Mouse (Mus musculus) cerebellum, adult 2 months (tissue): ENCODE data around the gene Zfyve28. TPM values are rescaled to one million over a fixed set of nuclear protein-coding genes. Genes with fewer than 3 reads are reported as not detected.
A peak's percentile ranks its signal among the peaks of the same experiment; 100 is the strongest.

Source experiments
- DNase-seq, 2 experiments: peaks; one replicate each; pipeline ENCODE4 v3.0.0; 2021
- H3K27ac ChIP-seq: fragments of 200-500 bp; 2 replicates; pipeline ENCODE4 v1.5.1; 2012; ENCODE audit warnings: low read length, control low read depth, inconsistent platforms; ENCODE audit not compliant: insufficient read depth
- H3K27me3 ChIP-seq: fragments of 200-500 bp; 2 replicates; pipeline ENCODE4 v1.6.1; 2012; ENCODE audit warnings: inconsistent platforms, mild to moderate bottlenecking, low read length, moderate library complexity; ENCODE audit not compliant: control insufficient read depth, insufficient read depth
- H3K4me1 ChIP-seq: fragments of 200-500 bp; 2 replicates; pipeline ENCODE4 v1.6.1; 2011; ENCODE audit warnings: low read length; ENCODE audit not compliant: control insufficient read depth, insufficient read depth
- H3K4me3 ChIP-seq: fragments of 200-500 bp; replicated peaks from 2 replicates; pipeline ENCODE3; 2011; ENCODE audit warnings: mild to moderate bottlenecking, low read depth, low read length, control low read depth; ENCODE audit not compliant: insufficient read depth
- CTCF ChIP-seq: fragments of 200-500 bp; IDR thresholded peaks from 2 replicates; pipeline ENCODE4 v1.5.1; 2011; ENCODE audit warnings: low read depth, mild to moderate bottlenecking, control low read depth, low read length, moderate library complexity, borderline replicate concordance; ENCODE audit not compliant: insufficient read depth
- POLR2A ChIP-seq: fragments of 200-500 bp; IDR thresholded peaks from 2 replicates; pipeline ENCODE4 v1.6.1; 2011; ENCODE audit warnings: low read length, control low read depth, borderline replicate concordance; ENCODE audit not compliant: insufficient read depth
- WGBS: fragments of 180-500 bp; shearing (Covaris S2); methylation state at CpG from one replicate; pipeline ENCODE4 v1.1.7; 2018; 5-methylcytosine and 5-hydroxymethylcytosine counted together
- polyA plus RNA-seq: library from polyadenylated mRNA; depleted of rRNA; stranded (reverse); fragments of >200 nt; gene quantifications from 2 replicates; pipeline ENCODE4 v1.2.3, GENCODE M21; 2012; rRNA removed

The Zfyve28 gene
- 62.9 and 69.5 TPM in 2 replicates for polyA plus RNA-seq

- peak; percentile 50; the same call in 1 of the 2 replicates for TF ChIP-seq POLR2A
- TF ChIP-seq CTCF, result no peak
- WGBS, result 1% methylated on average over 82 of the region's 83 CpGs
- peak; percentile 98 to 99 for DNase-seq
- Histone ChIP-seq H3K4me3 (peak within 1 kb of the TSS; percentile 85), H3K4me1 (peaks cover 16% of the 10 kb centered on the region), H3K27me3 (no peaks in the 10 kb centered on the region), H3K27ac (peak within 1 kb of the TSS; percentile 80)
Observed at GRCm38 (mm10) chr5:34288154-34288716, at the start of gene Zfyve28, which contains the start of gene Cfap99. Gene Zfyve28, minus strand, starts transcription at chr5:34288449. Gene Cfap99, plus strand, starts transcription at chr5:34288600.

- no peak for DNase-seq
- Histone ChIP-seq H3K27ac (peak overlapping the region; percentile 2; the same call in 1 of the 2 replicates), H3K4me1 (no peaks in the 10 kb centered on the region), H3K4me3 (peak overlapping the region; percentile 77), H3K27me3 (no peaks in the 10 kb centered on the region)
- TF ChIP-seq POLR2A, result no peak
- no peak for TF ChIP-seq CTCF
- under 1% methylated on average over 42 of the region's 42 CpGs for WGBS
Observed at GRCm38 (mm10) chr5:34336775-34337450, 48.7 kb upstream of the Zfyve28 start.

GRCm38 (mm10) chr5:34336097-34336774 is 48.0 kb upstream of the Zfyve28 start, which contains the start of gene Rnf4:
Gene Rnf4, plus strand, starts transcription at chr5:34336289.
- Histone ChIP-seq H3K27me3 (no peaks in the 10 kb centered on the region), H3K4me3 (peak within 1 kb of the TSS; percentile 88), H3K4me1 (no peaks in the 10 kb centered on the region), H3K27ac (peak within 1 kb of the TSS; percentile 81)
- peak; percentile 97 to 98 for DNase-seq
- WGBS, result under 1% methylated on average over 67 of the region's 67 CpGs
- peak; percentile 99 for TF ChIP-seq POLR2A
- no peak for TF ChIP-seq CTCF

DNA sequence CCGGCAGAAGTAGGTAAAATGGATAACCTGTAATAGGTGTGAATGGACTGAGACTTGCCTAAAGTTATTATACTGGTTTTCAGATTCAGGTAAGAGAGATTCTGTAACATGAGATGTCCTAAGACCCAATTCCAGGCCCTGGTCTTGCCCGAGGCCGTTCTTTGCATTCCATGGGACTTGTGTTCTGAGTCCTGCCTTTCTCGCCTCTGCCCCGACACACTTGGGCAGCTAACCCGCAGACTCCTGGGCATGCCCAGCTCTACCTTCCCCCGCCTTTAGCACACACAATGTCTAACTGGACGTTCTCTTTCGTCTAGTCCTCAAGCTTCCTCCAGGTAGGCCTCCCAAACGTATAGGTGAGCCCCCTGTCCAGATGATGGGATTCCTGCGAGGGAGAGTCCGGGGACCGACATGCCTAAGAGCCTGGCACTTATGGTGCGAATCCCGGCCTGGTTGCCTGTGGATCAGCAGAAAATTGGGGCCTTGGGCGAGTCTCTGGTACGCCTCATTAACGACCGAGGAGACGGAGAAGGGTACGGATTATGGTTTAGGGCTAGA is 47.4 kb upstream of the Zfyve28 start:
- no peak for DNase-seq
- H3K4me3 ChIP-seq, result peak overlapping the region; percentile 88
- WGBS, result under 1% methylated on average over 21 of the region's 21 CpGs
- no peaks in the 10 kb centered on the region for H3K4me1 ChIP-seq
- no peak for TF ChIP-seq POLR2A
- TF ChIP-seq CTCF, result no peak
- H3K27me3 ChIP-seq, result no peaks in the 10 kb centered on the region
- peak overlapping the region; percentile 81 for H3K27ac ChIP-seq

- DNase-seq, result no peak
- no peaks in the 10 kb centered on the region for H3K27me3 ChIP-seq
- TF ChIP-seq POLR2A (no peak), CTCF (no peak)
- no peaks in the 10 kb centered on the region for H3K4me1 ChIP-seq
- no peak overlapping the region for H3K4me3 ChIP-seq
- WGBS, result 76% methylated on average over 1 of the region's 1 CpGs
- H3K27ac ChIP-seq, result no peak overlapping the region
Observed at GRCm38 (mm10) chr5:34334081-34334480, 45.8 kb upstream of the Zfyve28 start.

GRCm38 (mm10) chr5:34330136-34330535 is 41.9 kb upstream of the Zfyve28 start:
- 75% methylated on average over 2 of the region's 2 CpGs for WGBS
- no peak overlapping the region for H3K4me3 ChIP-seq
- TF ChIP-seq CTCF, result no peak
- no peak for TF ChIP-seq POLR2A
- no peak overlapping the region for H3K27ac ChIP-seq
- no peaks in the 10 kb centered on the region for H3K4me1 ChIP-seq
- no peak for DNase-seq
- H3K27me3 ChIP-seq, result no peaks in the 10 kb centered on the region

- TF ChIP-seq CTCF (no peak), POLR2A (0 out of 2 replicates have a peak, but pooled peaks have one; percentile 12)
- DNase-seq, result peak; percentile 50 to 55
- H3K4me1 ChIP-seq, result no peaks in the 10 kb centered on the region
- WGBS, result 13% methylated on average over 31 of the region's 31 CpGs
- H3K4me3 ChIP-seq, result peak overlapping the region; percentile 45
- H3K27me3 ChIP-seq, result no peaks in the 10 kb centered on the region
- H3K27ac ChIP-seq, result no peak overlapping the region
Observed at GRCm38 (mm10) chr5:34326875-34327576, 38.8 kb upstream of the Zfyve28 start.
